Mouse (Mus musculus) stomach, postnatal 0 days (tissue): ENCODE results near the gene Thrb.

Experiments used
- CTCF ChIP-seq: IDR thresholded peaks from 2 replicates; pipeline ENCODE4 v1.5.1; 2016; ENCODE audit warnings: antibody characterized with exemption, low read depth, mild to moderate bottlenecking, moderate library complexity
- EP300 ChIP-seq: optimal IDR thresholded peaks from 2 replicates; pipeline ENCODE3; 2016; ENCODE audit warnings: antibody characterized with exemption

GRCm38 (mm10) chr14:17850355-17850754 lies 190.3 kb downstream of the Thrb start:
- TF ChIP-seq CTCF (no peak), EP300 (no peak)
